Mouse (Mus musculus) MN1 (cell line): ENCODE data around the gene Slc25a34.
A peak's percentile ranks its signal among the peaks of the same experiment; 100 is the strongest.

Experiments
- DNase-seq: peaks from one replicate; pipeline ENCODE4 v3.0.0-alpha.2; 2016; ENCODE audit warnings: low spot score

Gene Slc25a34

DNA sequence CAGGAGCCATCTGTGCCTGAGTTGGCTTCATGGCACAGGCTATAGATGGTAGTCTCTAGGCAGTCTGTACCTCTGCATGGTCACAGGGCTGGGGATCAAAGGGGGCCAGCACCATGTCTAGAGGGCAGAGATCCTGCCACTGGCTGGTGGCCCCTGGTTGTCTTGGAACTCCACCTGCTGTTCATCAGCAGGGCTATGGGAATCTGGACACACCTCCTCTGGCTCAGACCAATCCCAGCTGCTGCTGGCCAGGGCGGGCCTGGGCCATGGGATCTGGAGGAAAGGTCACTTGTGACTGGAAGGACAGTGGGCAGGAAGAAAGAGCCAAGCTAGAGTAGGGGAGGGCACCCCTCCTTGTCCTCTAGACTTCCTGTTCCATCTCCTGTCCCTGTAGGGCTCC lies at the start of gene Slc25a34:
Slc25a34 (minus strand) TSS at position 156 of the 400 bp plus-strand sequence.
- peak; percentile 61 for DNase-seq

- DNase-seq, result no peak
Observed at GRCm38 (mm10) chr4:141672325-141672724, 48.7 kb upstream of the Slc25a34 start.

- no peak for DNase-seq
Observed at GRCm38 (mm10) chr4:141671389-141671788, 47.8 kb upstream of the Slc25a34 start.

DNA sequence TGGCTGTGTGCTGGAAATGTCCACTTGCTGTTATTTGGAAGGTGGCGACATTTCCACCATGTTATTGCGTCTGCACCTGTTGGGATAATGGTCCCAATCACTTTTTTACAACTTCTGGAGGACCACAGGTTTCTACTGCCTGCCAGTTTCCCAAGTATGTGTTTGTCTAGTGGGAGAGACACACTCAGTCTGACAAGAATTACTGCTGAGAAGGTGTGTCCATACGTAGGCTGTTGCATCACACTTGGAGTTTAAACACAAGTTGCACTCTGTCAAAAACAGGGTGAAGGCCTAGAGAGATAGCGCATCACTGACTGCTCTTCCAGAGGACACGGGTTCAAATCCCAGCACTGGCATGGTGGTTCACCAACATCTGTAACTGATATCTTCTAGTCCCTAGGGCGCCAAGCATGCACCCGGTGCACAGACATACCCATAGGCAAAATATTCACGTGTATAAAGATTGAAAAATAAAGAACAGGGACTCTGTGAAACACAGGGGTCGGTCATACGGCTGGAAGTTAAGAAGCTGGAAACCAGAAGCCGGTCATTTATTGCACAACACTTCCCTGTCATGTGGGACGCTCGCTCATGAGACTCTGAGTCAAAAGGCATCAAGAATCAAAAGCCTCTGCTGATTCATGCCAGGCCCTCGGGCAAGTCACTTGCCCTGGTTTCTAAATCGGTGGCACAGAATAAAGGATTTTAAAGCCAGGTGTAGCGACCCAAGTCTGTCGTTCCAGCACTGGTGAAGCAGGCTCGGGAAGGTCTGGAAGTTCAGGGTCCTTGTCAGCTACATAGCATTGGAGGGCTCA lies 46.5 kb upstream of the Slc25a34 start:
- no peak for DNase-seq

DNA sequence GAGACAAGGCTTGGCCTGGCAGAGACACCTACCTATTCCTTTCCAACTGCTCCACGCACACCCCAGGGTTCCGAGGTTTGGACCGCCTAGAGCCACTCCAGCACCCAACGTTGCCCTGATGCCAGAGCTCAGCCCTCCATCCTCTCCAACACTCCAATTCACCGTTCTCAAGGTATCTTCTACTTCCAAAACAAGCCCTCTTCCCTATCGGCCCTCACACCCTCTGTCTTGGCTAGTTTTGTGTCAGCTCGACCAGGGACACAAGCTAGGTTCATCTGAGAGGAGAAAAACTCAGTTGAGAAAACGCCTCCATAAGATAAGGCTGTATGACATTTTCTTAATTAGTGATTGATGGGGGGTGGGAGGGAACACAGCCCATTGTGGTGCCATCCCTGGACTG lies 41.2 kb upstream of the Slc25a34 start, which contains the start of gene Plekhm2:
Plekhm2 (minus strand) TSS at position 101 of the 400 bp plus-strand sequence.
- DNase-seq, result no peak

DNA sequence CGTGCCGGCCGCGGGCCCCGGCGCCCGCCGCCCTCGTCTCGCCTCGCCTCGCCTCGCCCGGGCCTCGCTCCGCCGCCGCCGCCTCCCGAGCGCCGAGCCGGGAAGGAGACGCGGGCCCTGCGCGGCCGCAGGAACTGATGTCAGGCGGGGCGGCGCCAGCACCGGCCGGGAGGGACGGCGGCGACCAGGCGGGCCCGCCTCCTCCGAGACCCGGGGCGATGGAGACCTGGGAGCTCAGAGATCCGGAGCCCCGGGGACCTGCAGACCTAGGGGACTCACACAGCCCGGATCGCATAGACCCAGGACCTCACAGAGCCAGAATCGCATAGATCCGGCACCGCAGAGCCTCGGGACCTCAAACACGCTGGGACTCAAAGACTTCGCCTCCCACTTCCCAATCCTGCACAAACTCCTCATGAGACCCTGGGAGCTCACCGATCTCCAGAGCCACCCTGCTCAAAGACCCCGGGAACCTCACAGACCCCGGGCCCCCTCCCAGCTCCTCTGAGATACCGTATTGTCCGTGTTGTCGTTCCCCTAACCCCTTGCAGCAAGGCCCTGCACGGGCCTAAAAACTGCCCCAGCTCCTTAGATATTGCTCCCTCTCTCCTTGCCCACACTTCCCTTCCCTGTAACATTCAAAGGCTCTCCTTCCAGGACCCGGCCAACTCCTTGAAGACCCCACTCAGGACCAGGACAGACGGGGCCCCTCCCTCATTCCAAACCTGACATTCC lies 40.6 kb upstream of the Slc25a34 start:
- peak; percentile 71 for DNase-seq

DNA sequence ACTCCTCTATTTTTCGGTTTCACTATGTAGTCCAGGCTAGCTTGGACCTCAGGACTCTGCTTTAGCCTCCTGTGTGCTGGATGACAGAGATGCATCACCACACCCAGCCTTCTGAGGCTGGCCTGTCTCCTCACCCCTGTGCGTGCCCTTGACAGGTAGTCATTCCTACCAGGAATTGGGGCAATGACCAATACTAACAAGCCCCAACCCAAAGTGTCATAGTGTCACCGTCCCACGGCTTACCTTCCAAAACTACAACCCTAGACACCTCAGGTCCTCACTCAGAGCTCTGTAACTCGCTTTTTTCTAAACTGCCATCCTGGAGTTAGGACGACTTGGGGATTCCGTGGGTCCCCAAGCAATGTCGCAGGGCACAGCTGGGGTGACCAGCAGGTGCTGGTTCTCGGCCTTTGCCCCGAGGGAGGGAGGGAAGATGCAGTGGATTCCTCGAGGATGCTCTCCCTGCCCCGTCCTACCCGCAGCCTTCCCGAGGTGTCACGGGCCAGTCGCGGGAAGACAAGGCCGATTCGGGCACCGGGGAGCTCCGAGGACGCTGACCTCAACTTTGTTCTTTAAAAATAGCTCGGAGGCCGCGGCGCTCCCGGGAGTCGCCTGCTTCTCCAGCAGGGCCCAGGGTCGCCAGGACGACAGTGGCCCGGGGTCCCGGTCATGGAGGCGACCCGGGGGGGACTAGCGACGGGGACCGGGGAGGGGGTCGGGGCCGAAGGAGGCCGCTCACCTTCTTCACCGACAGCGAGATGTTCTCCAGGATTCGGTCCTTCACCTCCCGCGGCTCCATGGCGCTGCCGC lies 39.7 kb upstream of the Slc25a34 start:
- DNase-seq, result peak; percentile 42

GRCm38 (mm10) chr4:141660884-141661283 lies 37.3 kb upstream of the Slc25a34 start:
- DNase-seq, result no peak

DNA sequence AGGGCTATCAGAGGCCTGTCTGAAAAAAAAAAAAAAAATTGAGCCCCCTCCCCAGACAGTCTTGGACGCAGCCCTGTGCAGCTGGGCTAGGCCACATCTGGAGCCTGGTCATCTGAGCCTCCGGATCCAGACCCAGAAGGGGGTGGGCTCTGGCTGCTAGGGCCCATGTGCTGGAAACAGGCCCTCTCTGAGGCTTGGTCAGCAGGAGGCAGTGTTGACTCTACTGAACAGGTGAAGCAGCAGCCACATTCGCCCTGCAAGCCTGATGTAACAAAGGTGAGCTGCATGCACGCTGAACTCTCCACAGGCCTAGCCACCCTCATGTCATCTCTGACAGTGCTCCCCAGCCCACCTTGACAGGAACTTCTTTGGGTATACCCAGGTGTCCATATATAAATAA lies 36.1 kb upstream of the Slc25a34 start:
- peak; percentile 28 for DNase-seq

DNA sequence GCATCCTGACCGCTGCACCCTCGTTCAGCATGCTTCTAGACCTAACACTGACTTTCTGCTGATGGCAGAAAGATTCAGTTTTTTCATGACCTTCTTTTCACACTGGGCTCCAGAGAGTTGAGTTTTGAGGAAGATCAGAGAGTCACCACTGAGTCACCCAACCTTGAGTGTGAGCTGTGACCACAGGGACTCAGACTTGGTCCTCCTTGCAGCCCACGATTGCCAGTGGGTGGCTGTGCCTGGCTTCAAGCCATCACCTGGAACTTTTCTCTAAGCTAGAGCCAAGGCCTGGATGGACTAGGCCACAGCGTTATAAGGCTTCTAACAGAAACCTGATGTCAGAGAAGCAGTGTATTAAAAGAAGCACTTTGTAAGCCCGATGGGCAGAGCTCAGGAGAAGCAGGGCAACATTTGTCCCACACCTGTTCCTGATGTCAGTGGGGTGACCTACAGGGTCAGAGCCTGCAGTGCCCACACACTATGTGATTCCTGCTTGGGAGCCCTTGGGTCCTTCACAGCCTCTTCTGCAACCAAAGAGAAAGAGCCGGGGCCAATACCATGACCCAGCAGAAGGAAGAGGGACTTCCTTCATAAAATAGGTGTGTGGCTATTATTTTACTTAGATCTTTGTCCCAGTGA lies 35.3 kb upstream of the Slc25a34 start:
- DNase-seq, result no peak

DNA sequence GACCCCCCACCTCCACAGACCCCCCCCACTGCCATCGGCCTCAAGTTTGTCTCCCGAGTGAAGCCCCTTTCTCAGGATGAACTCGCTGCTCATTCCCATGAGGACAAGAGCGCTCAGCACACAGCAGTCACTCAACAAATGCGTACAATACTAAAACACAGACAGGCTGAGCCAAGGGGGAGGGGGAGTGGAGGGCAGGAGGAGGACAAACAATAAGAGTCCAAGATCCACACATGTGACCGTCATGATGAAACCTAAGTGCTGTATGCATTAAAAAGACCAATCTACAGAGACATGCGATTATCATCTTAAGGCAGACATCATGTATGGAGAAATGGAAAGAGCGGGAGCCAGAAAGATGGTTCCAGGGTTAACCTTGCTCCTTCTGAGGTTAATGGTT lies 33.3 kb upstream of the Slc25a34 start:
- no peak for DNase-seq

DNA sequence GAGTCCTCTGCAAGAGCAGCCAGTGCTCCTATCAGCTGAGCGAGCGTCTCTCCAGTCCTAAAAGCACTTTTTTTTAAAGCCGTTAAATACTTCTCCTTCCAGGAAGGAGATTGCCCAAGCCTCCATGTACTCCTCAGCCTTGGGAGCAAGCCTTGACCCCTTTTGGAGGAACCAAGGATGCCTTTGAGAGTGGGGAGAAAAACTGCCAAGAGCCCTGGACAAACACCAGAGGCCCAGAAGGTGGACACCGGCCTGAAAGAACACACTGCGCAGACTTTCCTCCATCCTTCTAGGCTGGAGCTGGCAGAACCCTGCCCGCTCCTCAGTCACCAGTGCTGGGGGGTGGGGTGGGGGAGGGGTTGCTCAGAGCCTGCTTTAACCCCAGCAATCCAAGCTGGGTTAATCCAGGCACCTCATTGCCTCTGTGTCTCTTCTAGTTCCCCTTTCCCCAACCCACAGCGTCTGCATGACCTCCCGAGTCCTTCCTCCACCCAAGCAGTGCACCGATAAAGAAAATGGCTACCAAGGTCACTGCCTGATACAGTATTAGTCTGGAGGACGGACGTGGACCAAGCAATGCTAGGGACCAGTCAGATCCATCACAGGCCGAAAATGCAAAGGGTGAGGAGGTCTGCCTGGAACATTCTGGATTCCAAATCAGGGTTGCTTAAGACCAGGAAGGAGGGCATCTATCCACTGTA lies 32.4 kb upstream of the Slc25a34 start:
- no peak for DNase-seq

GRCm38 (mm10) chr4:141654509-141654908 lies 30.9 kb upstream of the Slc25a34 start:
- no peak for DNase-seq

DNA sequence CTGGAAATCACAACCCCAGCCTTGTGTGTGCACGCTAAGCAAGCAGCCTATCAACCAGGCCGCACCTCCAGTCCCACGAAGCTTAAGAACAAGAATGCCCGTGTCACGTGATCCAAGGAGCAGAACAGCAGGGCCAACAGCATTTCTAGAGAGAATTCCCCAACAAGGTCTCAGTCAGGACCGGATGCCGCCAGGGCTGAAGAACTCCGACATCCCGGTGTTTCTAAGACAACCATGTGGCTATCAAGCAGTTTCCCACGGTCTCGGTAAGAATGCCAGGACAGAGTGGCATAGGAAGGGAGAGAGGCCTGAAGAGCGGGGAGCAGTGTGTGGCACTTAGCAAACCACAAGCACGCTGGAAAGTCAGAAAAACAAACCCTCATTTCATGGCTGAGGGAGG lies 30.2 kb upstream of the Slc25a34 start:
- no peak for DNase-seq

GRCm38 (mm10) chr4:141653044-141653443 lies 29.4 kb upstream of the Slc25a34 start:
- no peak for DNase-seq

DNA sequence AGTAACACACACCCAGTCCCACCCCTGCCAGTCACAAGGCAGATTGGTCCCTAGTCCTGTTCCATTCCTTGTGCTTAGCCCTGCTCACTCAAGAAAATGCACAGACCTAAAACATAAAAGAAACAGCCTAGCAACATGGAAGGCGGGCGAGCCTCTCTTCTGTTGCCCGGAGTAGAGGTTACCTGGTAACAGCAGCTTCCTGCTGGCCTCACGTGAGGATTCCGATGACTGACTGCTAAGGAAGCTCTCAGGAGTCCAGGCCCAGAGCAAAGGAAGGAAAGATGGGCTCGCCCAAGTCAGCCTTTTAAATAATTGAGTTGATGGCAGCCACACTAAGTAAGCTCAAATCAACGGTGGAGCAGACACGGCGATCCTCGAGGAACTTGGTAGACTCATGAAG lies 28.3 kb upstream of the Slc25a34 start:
- no peak for DNase-seq

GRCm38 (mm10) chr4:141651286-141651685 lies 27.7 kb upstream of the Slc25a34 start:
- no peak for DNase-seq

DNA sequence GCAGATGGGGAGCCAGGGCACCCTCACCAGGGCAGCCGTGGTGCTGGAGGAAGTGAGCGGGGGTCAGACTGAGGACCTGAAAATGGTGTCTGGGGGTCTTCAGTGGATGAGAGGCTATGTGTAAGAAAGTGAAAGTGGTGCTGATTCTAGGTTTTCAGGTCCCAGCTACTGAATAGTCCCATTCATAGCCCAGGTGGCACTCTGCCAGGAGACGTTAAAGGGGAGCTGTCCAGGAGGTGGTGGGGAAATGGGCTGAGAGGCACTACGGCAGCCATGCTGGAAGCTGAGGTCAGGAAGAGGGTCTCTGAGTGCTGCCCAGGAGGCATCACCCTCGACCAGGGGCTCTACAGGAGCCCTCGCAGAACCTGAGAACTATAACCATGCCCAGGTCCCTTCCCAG lies 25.6 kb upstream of the Slc25a34 start:
- DNase-seq, result no peak

- DNase-seq, result no peak
Observed at GRCm38 (mm10) chr4:141648262-141648661, 24.6 kb upstream of the Slc25a34 start.

GRCm38 (mm10) chr4:141647187-141647586 lies 23.6 kb upstream of the Slc25a34 start:
- no peak for DNase-seq

DNA sequence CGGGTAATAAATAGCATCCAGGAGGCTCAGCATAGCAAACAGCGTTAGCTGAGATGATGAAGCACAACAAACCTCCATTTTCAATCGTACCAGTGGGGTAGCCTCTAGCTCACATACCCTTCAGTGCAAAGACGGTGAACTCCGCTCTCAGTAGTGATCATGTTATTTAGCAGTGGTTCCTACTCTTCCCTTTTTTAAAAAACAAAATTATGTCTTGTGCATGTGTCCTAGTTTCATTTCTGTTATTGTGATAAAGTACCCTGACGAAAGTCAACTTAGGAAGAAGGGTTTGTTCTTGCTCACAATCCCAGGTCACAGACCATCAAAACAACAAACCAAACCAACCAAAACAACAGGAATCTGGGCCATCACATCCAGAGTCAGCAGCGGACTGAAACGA lies 22.4 kb upstream of the Slc25a34 start:
- no peak for DNase-seq
